Comparison of ENCODE assay signal across 11 mouse cellular contexts in genomic region chr9:102692564-102693475, GRCm38 (mm10). TPM values are rescaled to one million over a fixed set of nuclear protein-coding genes. Genes with fewer than 3 reads are reported as not detected.
DNase-seq lines count a peak whose midpoint lies in the region; ATAC-seq and TF ChIP-seq lines count a peak whose summit lies in the region.
"Had no signal": no experiment of that assay in that cellular context is flagged by ENCODE, and none has a peak within 500 bp of the region (broad histone marks: within the 10 kb centered on the region; RNA-seq: fewer than 3 reads in every experiment).

No protein-coding gene starts in this region.

- ATAC-seq in hindbrain, postnatal 0 days = no peak
- ATAC-seq in limb, embryonic 11.5 days (ENCODE audit: insufficient number of reproducible peaks, low FRiP score, low TSS enrichment, low read depth) = peak; percentile 83

- peaks cover 55% of the 10 kb centered on the region for H3K4me1 ChIP-seq in hindbrain, embryonic 10.5 days (replicated peaks)
- H3K4me1 ChIP-seq in hindbrain, postnatal 0 days (ENCODE audit: insufficient read depth, low read length) = peaks cover 6% of the 10 kb centered on the region; the same call in 1 of the 2 replicates
- H3K4me1 ChIP-seq in ES-Bruce4 (ENCODE audit: control insufficient read depth, insufficient read depth, low read length) = peaks cover 7% of the 10 kb centered on the region
- H3K4me1 ChIP-seq in limb, embryonic 11.5 days (ENCODE audit: control insufficient read depth, insufficient read depth, low read length) = peaks cover 25% of the 10 kb centered on the region
- H3K4me1 ChIP-seq: liver, embryonic 15.5 days had no signal

- H3K36me3 ChIP-seq in hindbrain, embryonic 10.5 days = no peaks in the 10 kb centered on the region
- H3K36me3 ChIP-seq in hindbrain, postnatal 0 days (ENCODE audit: insufficient read depth, low read length) = no peaks in the 10 kb centered on the region
- no peaks in the 10 kb centered on the region for H3K36me3 ChIP-seq in ES-Bruce4 (ENCODE audit: control insufficient read depth, insufficient read depth, low read length, poor library complexity, severe bottlenecking)
- no peaks in the 10 kb centered on the region for H3K36me3 ChIP-seq in limb, embryonic 11.5 days (ENCODE audit: control insufficient read depth, insufficient read depth, low read length)
- H3K36me3 ChIP-seq: heart, embryonic 13.5 days; liver, embryonic 15.5 days had no signal

- no peak for DNase-seq in hindbrain, embryonic 10.5 days (ENCODE audit: low spot score)
- no peak for DNase-seq in hindbrain, postnatal 0 days (ENCODE audit: low spot score)
- DNase-seq in gastrocnemius, adult 18-20 months (ENCODE audit: low spot score) = peak; percentile 42
- DNase-seq in limb, embryonic 11.5 days (ENCODE audit: low spot score) = peak; percentile 45
- no peak for DNase-seq in B cell, adult 2 months
- no peak for DNase-seq in embryo, embryonic 10.5 days (ENCODE audit: low spot score)
- no peak for DNase-seq in ovary, postnatal 10 days (ENCODE audit: low spot score)
- DNase-seq: cerebellum, adult 11-12 months had no signal

- TF ChIP-seq CTCF in hindbrain, postnatal 0 days (IDR thresholded peaks at IDR 0.05; ENCODE audit: low read depth) = no peak
- no peak for TF ChIP-seq CTCF in ES-Bruce4 (IDR thresholded peaks at IDR 0.05; ENCODE audit: low read depth, low read length)

- H3K4me3 ChIP-seq in hindbrain, embryonic 10.5 days = no peak overlapping the region
- no peak overlapping the region for H3K4me3 ChIP-seq in hindbrain, postnatal 0 days (ENCODE audit: low read length)
- peak overlapping the region; percentile 14; the same call in 1 of the 2 replicates for H3K4me3 ChIP-seq in ES-Bruce4 (ENCODE audit: low read depth, low read length)
- H3K4me3 ChIP-seq in limb, embryonic 11.5 days (ENCODE audit: low read depth, low read length) = no peak overlapping the region
- H3K4me3 ChIP-seq: heart, embryonic 13.5 days; liver, embryonic 15.5 days had no signal

- 46% methylated on average over 9 of the region's 9 CpGs for WGBS in hindbrain, embryonic 10.5 days
- WGBS in hindbrain, postnatal 0 days = 48% methylated on average over 9 of the region's 9 CpGs
- WGBS in limb, embryonic 11.5 days = 38% methylated on average over 9 of the region's 9 CpGs

- H3K9ac ChIP-seq in hindbrain, postnatal 0 days (replicated peaks; ENCODE audit: low read length) = no peak overlapping the region
- H3K9ac ChIP-seq in ES-Bruce4 (ENCODE audit: low read depth, poor library complexity, severe bottlenecking) = peak overlapping the region; percentile 47
- H3K9ac ChIP-seq in limb, embryonic 11.5 days (ENCODE audit: low read length) = no peak overlapping the region
- H3K9ac ChIP-seq: heart, embryonic 13.5 days; liver, embryonic 15.5 days had no signal

- no peak overlapping the region for H3K4me2 ChIP-seq in hindbrain, postnatal 0 days (ENCODE audit: low read depth, low read length)
- H3K4me2 ChIP-seq in limb, embryonic 11.5 days (ENCODE audit: low read depth, severe bottlenecking) = no peak overlapping the region
- H3K4me2 ChIP-seq: heart, embryonic 13.5 days; liver, embryonic 15.5 days had no signal

- H3K27me3 ChIP-seq in hindbrain, embryonic 10.5 days (ENCODE audit: insufficient read depth, poor library complexity, severe bottlenecking) = peaks cover 46% of the 10 kb centered on the region
- no peaks in the 10 kb centered on the region for H3K27me3 ChIP-seq in hindbrain, postnatal 0 days (ENCODE audit: insufficient read depth, low read length)
- no peaks in the 10 kb centered on the region for H3K27me3 ChIP-seq in ES-Bruce4 (ENCODE audit: control insufficient read depth, insufficient read depth, low read length, poor library complexity, severe bottlenecking)
- H3K27me3 ChIP-seq in limb, embryonic 11.5 days (ENCODE audit: control insufficient read depth, insufficient read depth, low read length) = peaks cover 17% of the 10 kb centered on the region
- H3K27me3 ChIP-seq: heart, embryonic 13.5 days had no signal

- no peak for TF ChIP-seq EP300 in ES-Bruce4 (IDR thresholded peaks at IDR 0.05; ENCODE audit: insufficient read depth, low read depth, low read length)

- TF ChIP-seq POLR2A in ES-Bruce4 (IDR thresholded peaks at IDR 0.05; ENCODE audit: insufficient read depth, low read length) = no peak

- H3K27ac ChIP-seq in hindbrain, embryonic 10.5 days = peak overlapping the region; percentile 93
- H3K27ac ChIP-seq in hindbrain, postnatal 0 days = no peak overlapping the region
- H3K27ac ChIP-seq in ES-Bruce4 (ENCODE audit: insufficient read depth, low read length) = peak overlapping the region; percentile 68
- H3K27ac ChIP-seq in limb, embryonic 11.5 days (replicated peaks; ENCODE audit: low read depth, low read length) = peak overlapping the region; percentile 59; the same call in 1 of the 2 replicates
- H3K27ac ChIP-seq: heart, embryonic 13.5 days; liver, embryonic 15.5 days had no signal

- H3K9me3 ChIP-seq in hindbrain, embryonic 10.5 days = no peaks in the 10 kb centered on the region
- no peaks in the 10 kb centered on the region for H3K9me3 ChIP-seq in hindbrain, postnatal 0 days (ENCODE audit: low read length)
- H3K9me3 ChIP-seq in ES-Bruce4 (replicated peaks; ENCODE audit: control insufficient read depth, insufficient read depth, low read length, poor library complexity, severe bottlenecking) = no peaks in the 10 kb centered on the region
- no peaks in the 10 kb centered on the region for H3K9me3 ChIP-seq in limb, embryonic 11.5 days (ENCODE audit: control insufficient read depth, low read length)
- H3K9me3 ChIP-seq: liver, embryonic 15.5 days had no signal

RNA-seq across cellular contexts. Expression of gene Amotl2, which starts 23.7 kb away (rescaled TPM):
- polyA plus RNA-seq in hindbrain, embryonic 10.5 days (2016; fragmentation: Nextera tagmentation; extraction: Ambion mirVana) = 67.6 and 70.1 TPM in 2 replicates
- 116 and 162 TPM in 2 replicates for total RNA-seq in hindbrain, postnatal 0 days (2014; rRNA removed)
- polyA plus RNA-seq in hindbrain, postnatal 0 days (2015; fragmentation: Nextera tagmentation; extraction: Ambion mirVana) = 27.3 and 31.0 TPM in 2 replicates
- 227 and 231 TPM in 2 replicates for polyA plus RNA-seq in ES-Bruce4 (2011; ENCODE audit: insufficient read depth, insufficient read length, low read depth, missing spikeins)
- 10 to 100 TPM; 16.8 to 18.2 TPM for total RNA-seq in gastrocnemius, adult 18-20 months (2021)
- polyA plus RNA-seq in limb, embryonic 11.5 days (2014; fragmentation: Nextera tagmentation; extraction: Ambion mirVana) = 34.3 and 40.6 TPM in 2 replicates

Comparison
In these comparisons a context has a peak if more than half of its experiments do, and no peak if none do; other contexts are left out.
1. DNase-seq: peak in gastrocnemius, adult 18-20 months (single experiment) and limb, embryonic 11.5 days (single experiment); none in hindbrain, embryonic 10.5 days (single experiment), hindbrain, postnatal 0 days (single experiment), B cell, adult 2 months (0 of 2), embryo, embryonic 10.5 days (single experiment) and ovary, postnatal 10 days (single experiment).